Mouse (Mus musculus) MEL (cell line): Measurements from ENCODE around the gene Il23a. TPM values are rescaled to one million over a fixed set of nuclear protein-coding genes. Genes with fewer than 3 reads are reported as not detected.

ENCODE experiments used
- DNase-seq: peaks from one replicate; pipeline ENCODE4 v3.0.0; 2011; ENCODE audit warnings: low read depth, low spot score
- H3K27ac ChIP-seq: 2 replicates; pipeline ENCODE4 v1.5.1; 2012; ENCODE audit warnings: low read depth, mild to moderate bottlenecking, control low read depth, low read length, moderate library complexity; ENCODE audit not compliant: control insufficient read depth
- H3K27me3 ChIP-seq, 2 experiments: fragments of 150-350 bp in 1 of 2; sonication (generic) in 1 of 2; 2 replicates each; pipeline ENCODE4 v1.6.1; 2012; ENCODE audit warnings: low read length in 2 of 2, mild to moderate bottlenecking in 2 of 2, improper control_type of control experiment in 1 of 2, moderate library complexity in 1 of 2; ENCODE audit not compliant: insufficient read depth in 2 of 2, control insufficient read depth in 1 of 2
- H3K36me3 ChIP-seq, 2 experiments: 2 replicates each; pipeline ENCODE4 v1.6.1; 2012 to 2014; ENCODE audit warnings: low read length in 2 of 2, improper control_type of control experiment in 1 of 2, inconsistent platforms in 1 of 2, mild to moderate bottlenecking in 1 of 2; ENCODE audit not compliant: insufficient read depth in 2 of 2, control insufficient read depth in 1 of 2
- H3K4me1 ChIP-seq, 2 experiments: fragments of 150-350 bp in 1 of 2; sonication (generic) in 1 of 2; 2 replicates each; pipeline ENCODE4 v1.6.1; 2012; ENCODE audit warnings: low read length in 2 of 2, improper control_type of control experiment in 1 of 2, mild to moderate bottlenecking in 1 of 2; ENCODE audit not compliant: insufficient read depth in 2 of 2, control insufficient read depth in 1 of 2
- H3K4me3 ChIP-seq, 2 experiments: fragments of 150-350 bp in 1 of 2; sonication (generic) in 1 of 2; 2 replicates each; pipeline ENCODE4 v1.5.1; 2012; ENCODE audit warnings: low read depth in 2 of 2, low read length in 2 of 2, mild to moderate bottlenecking in 2 of 2, moderate library complexity in 2 of 2, control low read depth in 1 of 2, improper control_type of control experiment in 1 of 2; ENCODE audit not compliant: control insufficient read depth in 1 of 2, insufficient read depth in 1 of 2
- H3K79me2 ChIP-seq: 2 replicates; pipeline ENCODE4 v1.6.1; 2012; ENCODE audit warnings: mild to moderate bottlenecking, low read length, moderate library complexity; ENCODE audit not compliant: control insufficient read depth, poor library complexity, insufficient read depth
- H3K9ac ChIP-seq: 2 replicates; pipeline ENCODE4 v1.6.1; 2012; ENCODE audit warnings: low read depth, mild to moderate bottlenecking, control low read depth, low read length, moderate library complexity; ENCODE audit not compliant: control insufficient read depth, poor library complexity, severe bottlenecking
- H3K9me3 ChIP-seq: fragments of 150-350 bp; sonication (generic); replicated peaks from 2 replicates; pipeline ENCODE4 v1.6.1; 2012; ENCODE audit warnings: mild to moderate bottlenecking, low read length, improper control_type of control experiment, moderate library complexity; ENCODE audit not compliant: insufficient read depth
- BHLHE40 ChIP-seq: IDR thresholded peaks from 2 replicates; pipeline ENCODE4 v1.6.1; 2012; ENCODE audit warnings: low read depth, mild to moderate bottlenecking, inconsistent platforms, low read length, improper control_type of control experiment, borderline replicate concordance
- CHD2 ChIP-seq: IDR thresholded peaks from 2 replicates; pipeline ENCODE4 v1.6.1; 2011; ENCODE audit warnings: low read length, improper control_type of control experiment
- E2F4 ChIP-seq: IDR thresholded peaks from 2 replicates; pipeline ENCODE4 v1.6.1; 2011; ENCODE audit warnings: low read depth, low read length, improper control_type of control experiment, borderline replicate concordance
- EP300 ChIP-seq, 2 experiments: IDR thresholded peaks; 2 replicates each; pipeline ENCODE4 v1.6.1; 2011; ENCODE audit warnings: improper control_type of control experiment in 2 of 2, low read length in 2 of 2, low read depth in 1 of 2, mild to moderate bottlenecking in 1 of 2
- ETS1 ChIP-seq: IDR thresholded peaks from 2 replicates; pipeline ENCODE4 v1.6.1; 2012; ENCODE audit warnings: low read depth, mild to moderate bottlenecking, inconsistent platforms, low read length, improper control_type of control experiment, moderate library complexity
- GABPA ChIP-seq: IDR thresholded peaks from 2 replicates; pipeline ENCODE4 v1.6.1; 2012; ENCODE audit warnings: low read depth, mild to moderate bottlenecking, inconsistent platforms, low read length, improper control_type of control experiment, moderate library complexity
- GATA1 ChIP-seq: IDR thresholded peaks from 2 replicates; pipeline ENCODE4 v1.6.1; 2011; ENCODE audit warnings: low read depth, low read length, improper control_type of control experiment
- HCFC1 ChIP-seq: IDR thresholded peaks from 2 replicates; pipeline ENCODE4 v1.6.1; 2012; ENCODE audit warnings: low read depth, mild to moderate bottlenecking, inconsistent platforms, low read length, improper control_type of control experiment, moderate library complexity
- JUND ChIP-seq: IDR thresholded peaks from 2 replicates; pipeline ENCODE4 v1.6.1; 2011; ENCODE audit warnings: low read depth, mild to moderate bottlenecking, improper control_type of control experiment, low read length
- KAT2A ChIP-seq: conservative IDR thresholded peaks from 2 replicates; pipeline ENCODE4 v1.6.1; 2012; ENCODE audit warnings: low read depth, low read length, improper control_type of control experiment, inconsistent platforms
- MAFK ChIP-seq: IDR thresholded peaks from 2 replicates; pipeline ENCODE4 v1.6.1; 2011; ENCODE audit warnings: low read depth, mild to moderate bottlenecking, low read length, improper control_type of control experiment, borderline replicate concordance
- MXI1 ChIP-seq: IDR thresholded peaks from 2 replicates; pipeline ENCODE4 v1.6.1; 2011; ENCODE audit warnings: mild to moderate bottlenecking, low read depth, low read length, improper control_type of control experiment
- MYB ChIP-seq: IDR thresholded peaks from 2 replicates; pipeline ENCODE4 v1.6.1; 2011; ENCODE audit warnings: mild to moderate bottlenecking, low read depth, low read length, improper control_type of control experiment
- MYC ChIP-seq: IDR thresholded peaks from 2 replicates; pipeline ENCODE4 v1.6.1; 2011; ENCODE audit warnings: low read depth, mild to moderate bottlenecking, low read length, improper control_type of control experiment, moderate library complexity
- NELFE ChIP-seq: IDR thresholded peaks from 2 replicates; pipeline ENCODE4 v1.6.1; 2011; ENCODE audit warnings: low read depth, low read length, improper control_type of control experiment
- POLR2A ChIP-seq, 2 experiments: IDR thresholded peaks; 2 replicates each; pipeline ENCODE4 v1.6.1; 2011 to 2012; ENCODE audit warnings: low read length in 2 of 2, mild to moderate bottlenecking in 2 of 2, control low read depth in 1 of 2, improper control_type of control experiment in 1 of 2, low read depth in 1 of 2, moderate library complexity in 1 of 2; ENCODE audit not compliant: control insufficient read depth in 1 of 2, insufficient read depth in 1 of 2, poor library complexity in 1 of 2
- POLR2AphosphoS2 ChIP-seq: IDR thresholded peaks from 2 replicates; pipeline ENCODE4 v1.6.1; 2011; ENCODE audit warnings: low read length, improper control_type of control experiment
- RAD21 ChIP-seq: IDR thresholded peaks from 2 replicates; pipeline ENCODE4 v1.6.1; 2011; ENCODE audit warnings: mild to moderate bottlenecking, low read depth, low read length, improper control_type of control experiment
- RCOR1 ChIP-seq: IDR thresholded peaks from 2 replicates; pipeline ENCODE4 v1.6.1; 2012; ENCODE audit warnings: low read depth, mild to moderate bottlenecking, inconsistent platforms, low read length, improper control_type of control experiment
- SIN3A ChIP-seq: IDR thresholded peaks from 2 replicates; pipeline ENCODE4 v1.6.1; 2012; ENCODE audit warnings: low read length, improper control_type of control experiment, inconsistent platforms
- SMC3 ChIP-seq: IDR thresholded peaks from 2 replicates; pipeline ENCODE4 v1.6.1; 2011; ENCODE audit warnings: low read depth, low read length, improper control_type of control experiment
- TAL1 ChIP-seq: IDR thresholded peaks from 2 replicates; pipeline ENCODE4 v1.6.1; 2012; ENCODE audit warnings: mild to moderate bottlenecking, inconsistent platforms, low read length, moderate library complexity, mixed read lengths
- TBP ChIP-seq: IDR thresholded peaks from 2 replicates; pipeline ENCODE4 v1.8.0; 2011; ENCODE audit warnings: low read depth, low read length, improper control_type of control experiment
- TCF12 ChIP-seq: IDR thresholded peaks from 2 replicates; pipeline ENCODE4 v1.6.1; 2014; ENCODE audit warnings: low read depth, mild to moderate bottlenecking, inconsistent platforms, low read length, improper control_type of control experiment, moderate library complexity
- UBTF ChIP-seq: IDR thresholded peaks from 2 replicates; pipeline ENCODE4 v1.6.1; 2012; ENCODE audit warnings: low read depth, mild to moderate bottlenecking, inconsistent platforms, low read length, improper control_type of control experiment, moderate library complexity, borderline replicate concordance; ENCODE audit not compliant: insufficient read depth
- USF2 ChIP-seq, 2 experiments: IDR thresholded peaks; 2 replicates each; pipeline ENCODE4 v1.6.1; 2011 to 2012; ENCODE audit warnings: improper control_type of control experiment in 2 of 2, low read length in 2 of 2, borderline replicate concordance in 1 of 2, inconsistent platforms in 1 of 2, low read depth in 1 of 2, mild to moderate bottlenecking in 1 of 2; ENCODE audit not compliant: insufficient read depth in 1 of 2
- ZC3H11A ChIP-seq: IDR thresholded peaks from 2 replicates; pipeline ENCODE4 v1.6.1; 2012; ENCODE audit warnings: low read depth, mild to moderate bottlenecking, inconsistent platforms, low read length, improper control_type of control experiment
- ZMIZ1 ChIP-seq: IDR thresholded peaks from 2 replicates; pipeline ENCODE4 v1.6.1; 2012; ENCODE audit warnings: low read depth, mild to moderate bottlenecking, inconsistent platforms, low read length, improper control_type of control experiment, moderate library complexity
- ZNF384 ChIP-seq: IDR thresholded peaks from 2 replicates; pipeline ENCODE4 v1.6.1; 2012; ENCODE audit warnings: low read depth, mild to moderate bottlenecking, inconsistent platforms, low read length, improper control_type of control experiment
- polyA plus RNA-seq, 2 experiments: library from polyadenylated mRNA; stranded (reverse) in 1 of 2; unstranded in 1 of 2; fragments of >175 nt in 1 of 2; fragments of >200 nt in 1 of 2; gene quantifications; 2 replicates each; pipeline versions ENCODE4 v1.2.1 to v1.2.4; 2012; ENCODE audit warnings: low replicate concordance in 2 of 2, low read depth in 1 of 2; ENCODE audit not compliant: insufficient read length in 2 of 2, insufficient read depth in 1 of 2, missing spikeins in 1 of 2
- total RNA-seq: library from RNA; depleted of rRNA; stranded (reverse); fragments of 300-350 nt; gene quantifications from 2 replicates; pipeline ENCODE4 v1.2.3, GENCODE M21; 2012

Il23a gene
- total and polyA plus RNA-seq, 3 experiments: 0.12 to 0.29 TPM; not detected in 1

DNA sequence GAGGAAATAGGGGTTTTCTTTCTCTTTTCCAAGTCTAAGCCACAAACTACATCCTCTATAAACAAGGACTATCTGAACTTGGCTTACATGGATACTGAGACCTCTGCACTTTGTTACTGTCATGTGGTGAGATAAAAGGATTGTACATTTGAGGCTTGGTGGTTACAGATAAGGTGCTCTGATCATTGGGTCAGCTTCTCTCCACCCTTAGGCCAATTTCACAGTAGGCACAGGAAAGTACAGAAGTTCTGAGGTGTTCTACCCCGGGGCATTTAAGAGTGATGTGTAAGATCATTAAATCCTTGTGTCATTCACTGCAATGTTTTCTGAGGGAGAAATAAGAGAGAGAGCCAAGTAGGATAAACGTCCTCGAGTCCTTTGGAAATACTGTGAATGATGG lies 38.0 kb upstream of the Il23a start (continued):
- TF ChIP-seq SMC3: no peak
- TF ChIP-seq TCF12: peak; percentile 77
- no peak for TF ChIP-seq RAD21
- no peak for TF ChIP-seq MYC
- 0 out of 2 replicates have a peak, but pooled peaks have one; percentile 5 for TF ChIP-seq KAT2A
- TF ChIP-seq RCOR1: peak; percentile 76
- no peak for TF ChIP-seq ZNF384
- TF ChIP-seq POLR2A (IDR thresholded peaks at IDR 0.05; ENCODE audit: control insufficient read depth in 1 of 2, insufficient read depth in 1 of 2, low read depth in 1 of 2, low read length in 2 of 2, poor library complexity in 1 of 2): no peak
- TF ChIP-seq TAL1: peak; percentile 69
- no peak for TF ChIP-seq ZC3H11A
- peak; percentile 56 for TF ChIP-seq SIN3A
- TF ChIP-seq EP300 (IDR thresholded peaks at IDR 0.05; ENCODE audit: low read depth in 1 of 2, low read length in 2 of 2): peak; percentile 77 to 83
- TF ChIP-seq GATA1: peak; percentile 88

DNA sequence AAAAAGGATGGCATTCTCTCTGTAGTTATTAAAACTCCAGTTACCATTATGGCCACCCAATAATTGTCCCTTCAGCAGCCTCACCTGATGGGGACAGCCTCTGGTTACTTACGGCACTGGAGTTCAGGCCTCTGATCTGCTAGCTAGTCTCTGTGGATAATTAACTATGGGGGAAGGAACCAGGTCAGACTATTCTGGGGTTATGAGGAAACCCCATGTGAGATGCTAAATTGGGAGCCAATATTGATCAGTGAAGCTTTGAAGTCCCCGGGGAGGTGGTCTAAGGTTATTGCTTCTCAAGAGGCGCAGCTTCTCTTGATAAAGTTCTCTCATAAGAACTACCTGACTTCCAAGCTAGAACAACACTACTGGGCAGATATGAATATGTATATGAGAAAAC lies 37.6 kb upstream of the Il23a start:
- peak overlapping the region; percentile 98 for H3K27ac ChIP-seq
- H3K27me3 ChIP-seq: no peaks in the 10 kb centered on the region
- no peak for DNase-seq
- peak overlapping the region; percentile 54 for H3K9ac ChIP-seq
- H3K4me3 ChIP-seq: peak overlapping the region in 1 of 2 experiments; percentile 58; a peak in 1 of 4 replicates
- H3K36me3 ChIP-seq: peaks cover 4 to 55% of the 10 kb centered on the region in 2 experiments; a peak in 3 of 4 replicates
- TF ChIP-seq KAT2A (0 out of 2 replicates have a peak, but pooled peaks have one; percentile 14), POLR2AphosphoS2 (no peak), TAL1 (no peak), MXI1 (no peak)
- TF ChIP-seq, all 39 proteins: peak for 1
- peaks cover 34% of the 10 kb centered on the region for H3K79me2 ChIP-seq
- H3K4me1 ChIP-seq: peaks cover 16 to 45% of the 10 kb centered on the region in 2 experiments
- no peaks in the 10 kb centered on the region for H3K9me3 ChIP-seq

DNA sequence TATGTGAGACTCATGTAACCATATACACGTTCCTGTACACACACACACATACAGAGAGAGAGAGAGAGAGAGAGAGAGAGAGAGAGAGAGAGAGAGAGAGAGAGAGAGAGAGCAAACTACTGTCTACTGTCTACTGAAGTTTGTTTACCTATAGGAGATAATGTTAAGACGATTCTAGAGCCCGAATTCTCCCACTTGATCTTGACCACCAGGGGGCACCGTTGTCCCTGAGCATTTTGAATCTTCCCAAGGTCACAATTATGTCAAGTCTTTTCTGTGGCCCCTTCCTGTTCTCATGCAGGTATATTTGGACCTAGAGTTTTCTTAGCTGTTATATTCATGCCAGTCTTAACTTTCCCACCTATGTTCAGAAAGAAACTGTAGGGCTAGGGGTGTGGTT lies 37.0 kb upstream of the Il23a start:
- peak overlapping the region in 1 of 2 experiments; percentile 7; a peak in 1 of 4 replicates for H3K4me3 ChIP-seq
- DNase-seq: peak; percentile 91
- H3K36me3 ChIP-seq: peaks cover 0 to 49% of the 10 kb centered on the region in 2 experiments; a peak in 2 of 4 replicates
- H3K79me2 ChIP-seq: peaks cover 29% of the 10 kb centered on the region
- no peaks in the 10 kb centered on the region for H3K9me3 ChIP-seq
- peak overlapping the region; percentile 44; the same call in 1 of the 2 replicates for H3K9ac ChIP-seq
- H3K4me1 ChIP-seq: peaks cover 10 to 43% of the 10 kb centered on the region in 2 experiments
- peak overlapping the region; percentile 98; the same call in 1 of the 2 replicates for H3K27ac ChIP-seq
- H3K27me3 ChIP-seq: no peaks in the 10 kb centered on the region
- TF ChIP-seq ETS1: peak; percentile 39; the same call in 1 of the 2 replicates
- TF ChIP-seq ZMIZ1: no peak
- TF ChIP-seq MXI1: 0 out of 2 replicates have a peak, but pooled peaks have one; percentile 40
- no peak for TF ChIP-seq E2F4
- no peak for TF ChIP-seq UBTF
- TF ChIP-seq GABPA: no peak
- TF ChIP-seq EP300 (IDR thresholded peaks at IDR 0.05; ENCODE audit: low read depth in 1 of 2, low read length in 2 of 2): no peak
- TF ChIP-seq BHLHE40: no peak
- no peak for TF ChIP-seq MYB
- no peak for TF ChIP-seq CHD2
- TF ChIP-seq HCFC1: peak; percentile 70
- no peak for TF ChIP-seq KAT2A
- no peak for TF ChIP-seq TBP
- no peak for TF ChIP-seq USF2 (IDR thresholded peaks at IDR 0.05; ENCODE audit: borderline replicate concordance in 1 of 2, insufficient read depth in 1 of 2, low read depth in 1 of 2, low read length in 2 of 2)
- TF ChIP-seq JUND: peak; percentile 90
- no peak for TF ChIP-seq MAFK
- TF ChIP-seq TAL1: no peak
- TF ChIP-seq NELFE: no peak
- peak; percentile 82; the same call in 1 of the 2 replicates for TF ChIP-seq SIN3A
- TF ChIP-seq ZC3H11A: peak; percentile 50
